Mouse (Mus musculus) intestine, embryonic 15.5 days (tissue): ENCODE measurements around the gene Max. TPM values are rescaled to one million over a fixed set of nuclear protein-coding genes. Genes with fewer than 3 reads are reported as not detected.

Experiments
- ATAC-seq: fragments of 200-750 bp; cut with Nextera tagmentation; 2 replicates; pipeline ENCODE4 v1.8.0; 2017; ENCODE audit warnings: moderate TSS enrichment, moderate library complexity
- H3K27ac ChIP-seq: fragments of 300-500 bp; sonication (generic); 2 replicates; pipeline ENCODE4 v1.5.1; 2015; ENCODE audit warnings: mild to moderate bottlenecking, inconsistent platforms
- H3K27me3 ChIP-seq: fragments of 300-500 bp; sonication (generic); replicated peaks from 2 replicates; pipeline ENCODE4 v1.6.1; 2015; ENCODE audit warnings: inconsistent platforms
- H3K36me3 ChIP-seq: fragments of 300-500 bp; sonication (generic); 2 replicates; pipeline ENCODE4 v1.6.1; 2015; ENCODE audit warnings: inconsistent platforms
- H3K4me1 ChIP-seq: fragments of 300-500 bp; sonication (generic); replicated peaks from 2 replicates; pipeline ENCODE4 v1.6.1; 2015; ENCODE audit warnings: inconsistent platforms
- H3K4me2 ChIP-seq: fragments of 300-500 bp; sonication (generic); replicated peaks from 2 replicates; pipeline ENCODE4 v1.6.1; 2015; ENCODE audit warnings: mild to moderate bottlenecking, inconsistent platforms
- H3K4me3 ChIP-seq: fragments of 300-500 bp; sonication (generic); replicated peaks from 2 replicates; pipeline ENCODE4 v1.5.1; 2015; ENCODE audit warnings: inconsistent platforms
- H3K9ac ChIP-seq: fragments of 300-500 bp; sonication (generic); 2 replicates; pipeline ENCODE4 v1.6.1; 2015; ENCODE audit warnings: inconsistent platforms
- H3K9me3 ChIP-seq: fragments of 300-500 bp; sonication (generic); 2 replicates; pipeline ENCODE4 v1.6.1; 2016; ENCODE audit warnings: inconsistent platforms
- WGBS: fragments of 180-500 bp; shearing (Covaris S2); methylation state at CpG from one replicate; pipeline ENCODE4 v1.1.7; 2015; 5-methylcytosine and 5-hydroxymethylcytosine counted together
- polyA plus RNA-seq: library from polyadenylated mRNA; unstranded; fragments of >200 nt; fragmentation: Nextera tagmentation; extraction: Ambion mirVana; gene quantifications from 2 replicates; pipeline ENCODE4 v1.2.1, GENCODE M21; 2015

The Max gene
- polyA plus RNA-seq, 1 experiment from 2014 or later = 13.1 TPM

DNA sequence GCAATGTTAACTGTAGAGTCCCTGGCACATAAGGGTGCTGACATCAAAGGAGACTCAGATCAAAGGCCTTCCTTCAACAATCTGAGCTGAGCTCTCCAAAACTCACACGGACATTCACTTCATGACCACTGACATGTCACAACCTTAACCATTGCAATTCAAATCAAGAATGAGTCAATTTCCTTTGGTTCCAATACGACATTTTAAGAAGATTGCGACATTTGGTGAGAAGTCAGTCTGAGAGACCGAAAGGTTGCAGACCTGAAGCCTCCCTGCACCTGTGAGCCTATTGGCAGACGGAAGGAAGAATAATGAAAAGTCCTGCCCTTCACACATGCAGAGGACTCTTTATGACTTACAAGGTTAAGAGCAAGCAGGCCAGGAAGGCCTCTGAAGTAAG, 11.7 kb downstream of the Max start:
- Histone ChIP-seq H3K27me3 (no peaks in the 10 kb centered on the region), H3K9ac (no peak overlapping the region), H3K36me3 (peaks cover 32% of the 10 kb centered on the region), H3K27ac (no peak overlapping the region), H3K4me3 (no peak overlapping the region), H3K9me3 (no peaks in the 10 kb centered on the region), H3K4me1 (no peaks in the 10 kb centered on the region), H3K4me2 (no peak overlapping the region)
- no peak for ATAC-seq
- WGBS = 86% methylated on average over 5 of the region's 5 CpGs

DNA sequence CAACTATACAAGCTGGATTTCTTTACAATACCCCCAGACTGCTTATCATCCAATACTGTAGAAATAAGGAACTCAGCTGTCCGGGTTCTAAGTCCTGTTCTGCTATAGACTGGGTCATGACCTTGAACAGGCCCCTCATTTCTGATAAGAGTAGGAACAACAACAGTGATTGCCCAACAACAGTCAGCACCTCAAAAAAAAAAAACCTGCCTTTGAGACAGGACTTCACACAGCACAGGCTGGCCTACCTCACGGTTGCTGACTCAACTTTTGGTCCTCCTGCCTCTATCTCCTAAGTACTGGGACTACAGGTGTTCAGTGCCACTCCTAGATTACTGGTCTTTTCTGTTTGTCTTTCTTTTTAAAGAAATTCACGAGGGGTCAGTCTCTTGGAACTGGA, 13.2 kb downstream of the Max start:
- no peak overlapping the region for H3K4me3 ChIP-seq
- peak; percentile 90 for ATAC-seq
- H3K9me3 ChIP-seq = no peaks in the 10 kb centered on the region
- 0 out of 2 replicates have a peak overlapping the region, but pooled peaks have one; percentile 27 for H3K27ac ChIP-seq
- H3K27me3 ChIP-seq = no peaks in the 10 kb centered on the region
- peaks cover 32% of the 10 kb centered on the region for H3K36me3 ChIP-seq
- WGBS = 60% methylated on average over 3 of the region's 3 CpGs
- H3K4me1 ChIP-seq = no peaks in the 10 kb centered on the region
- H3K4me2 ChIP-seq = no peak overlapping the region
- no peak overlapping the region for H3K9ac ChIP-seq

DNA sequence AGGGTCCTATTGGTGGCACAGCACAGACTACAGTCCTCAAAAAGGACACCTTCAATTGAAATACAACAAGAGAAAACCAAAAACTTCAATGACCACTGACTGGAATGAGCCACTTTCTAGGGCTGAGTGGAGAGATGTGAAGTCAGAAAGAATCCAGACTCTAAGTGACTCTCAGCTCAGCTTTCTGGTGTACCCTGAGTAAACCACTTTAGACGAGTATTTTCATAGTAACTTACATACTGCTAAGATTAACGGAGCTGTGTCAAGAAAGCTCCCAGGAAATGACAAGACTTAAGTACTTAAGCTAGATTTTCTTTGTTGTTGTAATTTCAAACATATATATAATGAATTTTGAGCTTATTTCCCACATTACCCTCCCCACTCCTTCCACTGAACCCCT, 13.8 kb downstream of the Max start:
- 89% methylated on average over 2 of the region's 2 CpGs for WGBS
- Histone ChIP-seq H3K27ac (no peak overlapping the region), H3K9ac (no peak overlapping the region), H3K36me3 (peaks cover 26% of the 10 kb centered on the region), H3K27me3 (no peaks in the 10 kb centered on the region), H3K4me2 (no peak overlapping the region), H3K4me3 (no peak overlapping the region), H3K4me1 (no peaks in the 10 kb centered on the region), H3K9me3 (no peaks in the 10 kb centered on the region)
- no peak for ATAC-seq

- H3K4me1 ChIP-seq = no peaks in the 10 kb centered on the region
- no peaks in the 10 kb centered on the region for H3K9me3 ChIP-seq
- ATAC-seq = no peak
- WGBS = 94% methylated on average over 3 of the region's 3 CpGs
- no peak overlapping the region for H3K9ac ChIP-seq
- no peak overlapping the region for H3K4me3 ChIP-seq
- H3K27me3 ChIP-seq = no peaks in the 10 kb centered on the region
- no peak overlapping the region for H3K4me2 ChIP-seq
- no peak overlapping the region for H3K27ac ChIP-seq
- peaks cover 20% of the 10 kb centered on the region for H3K36me3 ChIP-seq
Observed at GRCm38 (mm10) chr12:76947487-76947886, 14.5 kb downstream of the Max start.

GRCm38 (mm10) chr12:76943466-76943865, 18.5 kb downstream of the Max start:
- peaks cover 30% of the 10 kb centered on the region for H3K36me3 ChIP-seq
- no peak overlapping the region for H3K4me3 ChIP-seq
- no peaks in the 10 kb centered on the region for H3K4me1 ChIP-seq
- no peak overlapping the region for H3K9ac ChIP-seq
- no peaks in the 10 kb centered on the region for H3K27me3 ChIP-seq
- H3K4me2 ChIP-seq = no peak overlapping the region
- no peak overlapping the region for H3K27ac ChIP-seq
- peak; percentile 84 for ATAC-seq
- H3K9me3 ChIP-seq = no peaks in the 10 kb centered on the region
- 59% methylated on average over 6 of the region's 6 CpGs for WGBS

DNA sequence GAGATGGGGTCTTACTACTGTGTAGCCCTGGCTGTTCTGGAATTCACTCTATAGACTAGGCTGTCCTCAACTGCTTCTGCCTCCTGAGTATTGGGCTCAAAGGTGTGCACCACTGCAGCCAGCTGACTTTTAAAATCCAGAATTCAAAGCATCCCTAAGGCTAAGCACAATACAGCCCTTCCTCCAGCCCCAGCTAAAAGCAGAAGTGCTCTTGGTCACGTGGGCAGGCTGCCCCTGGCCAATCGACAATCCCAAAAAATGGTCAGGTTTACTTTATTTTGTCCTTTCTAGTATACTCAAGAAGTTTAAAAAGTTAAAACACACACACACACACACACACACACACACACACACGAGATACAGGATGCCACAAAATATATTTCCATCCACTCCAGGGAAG, 19.0 kb downstream of the Max start:
- Histone ChIP-seq H3K4me1 (no peaks in the 10 kb centered on the region), H3K9me3 (no peaks in the 10 kb centered on the region), H3K27ac (no peak overlapping the region), H3K27me3 (no peaks in the 10 kb centered on the region), H3K4me2 (no peak overlapping the region), H3K4me3 (no peak overlapping the region), H3K36me3 (peaks cover 30% of the 10 kb centered on the region), H3K9ac (no peak overlapping the region)
- 71% methylated on average over 3 of the region's 3 CpGs for WGBS
- ATAC-seq = peak; percentile 27; the same call in 1 of the 2 replicates

- Histone ChIP-seq H3K27ac (no peak overlapping the region), H3K4me1 (no peaks in the 10 kb centered on the region), H3K9ac (no peak overlapping the region), H3K4me3 (no peak overlapping the region), H3K36me3 (peaks cover 30% of the 10 kb centered on the region), H3K4me2 (no peak overlapping the region), H3K27me3 (no peaks in the 10 kb centered on the region), H3K9me3 (no peaks in the 10 kb centered on the region)
- no peak for ATAC-seq
- WGBS = 85% methylated on average over 2 of the region's 2 CpGs
Observed at GRCm38 (mm10) chr12:76942476-76942875, 19.5 kb downstream of the Max start.

DNA sequence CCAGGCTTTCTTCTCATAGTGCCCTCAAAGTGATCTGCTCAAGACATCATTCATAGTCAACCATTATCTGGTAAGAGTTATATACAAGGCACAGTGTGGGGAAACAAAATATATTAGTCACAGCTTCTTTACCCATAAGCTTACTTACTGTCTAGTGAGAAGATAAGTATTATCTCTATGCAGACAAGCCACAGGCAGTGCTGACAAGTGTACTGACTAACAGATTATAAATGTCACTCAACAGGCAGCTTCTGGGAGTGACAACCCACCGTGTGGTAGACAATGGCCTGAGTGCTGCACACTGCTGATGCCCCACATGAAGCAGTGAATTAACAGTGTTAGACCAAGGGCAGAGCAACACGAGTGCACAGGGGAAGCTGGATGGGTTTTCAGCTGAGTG, 20.5 kb downstream of the Max start:
- Histone ChIP-seq H3K4me2 (no peak overlapping the region), H3K9me3 (no peaks in the 10 kb centered on the region), H3K4me3 (no peak overlapping the region), H3K4me1 (no peaks in the 10 kb centered on the region), H3K27ac (no peak overlapping the region), H3K9ac (no peak overlapping the region), H3K36me3 (peaks cover 30% of the 10 kb centered on the region), H3K27me3 (no peaks in the 10 kb centered on the region)
- ATAC-seq = 0 out of 2 replicates have a peak, but pooled peaks have one; percentile 41
- 73% methylated on average over 2 of the region's 2 CpGs for WGBS

- Histone ChIP-seq H3K4me3 (no peak overlapping the region), H3K9ac (no peak overlapping the region), H3K4me1 (no peaks in the 10 kb centered on the region), H3K36me3 (peaks cover 31% of the 10 kb centered on the region), H3K9me3 (no peaks in the 10 kb centered on the region), H3K27ac (no peak overlapping the region), H3K27me3 (no peaks in the 10 kb centered on the region), H3K4me2 (no peak overlapping the region)
- no peak for ATAC-seq
- whole genome bisulfite sequencing = 91% methylated on average over 6 of the region's 6 CpGs
Observed at GRCm38 (mm10) chr12:76938013-76938412, 24.0 kb downstream of the Max start.

- Histone ChIP-seq H3K4me1 (no peaks in the 10 kb centered on the region), H3K27me3 (no peaks in the 10 kb centered on the region), H3K4me2 (no peak overlapping the region), H3K4me3 (no peak overlapping the region), H3K36me3 (peaks cover 26% of the 10 kb centered on the region), H3K27ac (no peak overlapping the region), H3K9ac (no peak overlapping the region), H3K9me3 (no peaks in the 10 kb centered on the region)
- ATAC-seq = no peak
- 93% methylated on average over 10 of the region's 10 CpGs for WGBS
Observed at GRCm38 (mm10) chr12:76936211-76936610, 25.8 kb downstream of the Max start.

GRCm38 (mm10) chr12:76934438-76934837, 27.6 kb downstream of the Max start:
- Histone ChIP-seq H3K27me3 (no peaks in the 10 kb centered on the region), H3K4me3 (no peak overlapping the region), H3K4me1 (no peaks in the 10 kb centered on the region), H3K27ac (no peak overlapping the region), H3K36me3 (peaks cover 20% of the 10 kb centered on the region), H3K9ac (no peak overlapping the region), H3K9me3 (no peaks in the 10 kb centered on the region), H3K4me2 (no peak overlapping the region)
- WGBS = 90% methylated on average over 3 of the region's 3 CpGs
- no peak for ATAC-seq

DNA sequence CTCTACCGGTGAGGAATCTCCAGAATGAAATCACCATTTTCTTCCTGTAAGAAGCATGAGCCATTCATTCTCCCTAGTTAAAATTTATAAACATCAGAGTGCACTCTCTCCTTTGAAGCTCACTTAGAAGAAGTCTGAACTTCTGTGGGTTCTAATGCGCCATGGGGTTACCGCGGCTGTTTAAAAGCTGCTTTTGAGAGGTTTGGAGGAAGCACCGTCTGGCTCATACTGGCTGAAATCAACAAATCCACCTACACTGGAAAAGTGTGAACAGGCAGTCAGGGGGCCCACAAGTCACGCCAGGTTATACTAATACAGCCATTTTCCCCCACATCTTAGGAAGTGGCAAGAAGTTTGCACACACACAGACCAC, 29.3 kb downstream of the Max start:
- no peak overlapping the region for H3K27ac ChIP-seq
- no peak for ATAC-seq
- H3K9me3 ChIP-seq = no peaks in the 10 kb centered on the region
- no peaks in the 10 kb centered on the region for H3K27me3 ChIP-seq
- H3K4me3 ChIP-seq = no peak overlapping the region
- H3K36me3 ChIP-seq = 0 out of 2 replicates have a peak, but pooled peaks cover 11% of the 10 kb centered on the region
- H3K4me2 ChIP-seq = no peak overlapping the region
- no peaks in the 10 kb centered on the region for H3K4me1 ChIP-seq
- no peak overlapping the region for H3K9ac ChIP-seq
- 49% methylated on average over 6 of the region's 6 CpGs for WGBS

GRCm38 (mm10) chr12:76931739-76932687, 30.0 kb downstream of the Max start:
- no peak overlapping the region for H3K27ac ChIP-seq
- H3K4me1 ChIP-seq = no peaks in the 10 kb centered on the region
- 0 out of 2 replicates have a peak, but pooled peaks cover 11% of the 10 kb centered on the region for H3K36me3 ChIP-seq
- H3K9me3 ChIP-seq = no peaks in the 10 kb centered on the region
- H3K4me3 ChIP-seq = no peak overlapping the region
- no peaks in the 10 kb centered on the region for H3K27me3 ChIP-seq
- 72% methylated on average over 14 of the region's 14 CpGs for WGBS
- H3K9ac ChIP-seq = no peak overlapping the region
- ATAC-seq = peak; percentile 46; the same call in 1 of the 2 replicates
- no peak overlapping the region for H3K4me2 ChIP-seq
